Mouse (Mus musculus) midbrain, embryonic 15.5 days (tissue): ENCODE measurements around the gene Eme2. TPM values are rescaled to one million over a fixed set of nuclear protein-coding genes. Genes with fewer than 3 reads are reported as not detected.

Experiments
- ATAC-seq: fragments of 200-750 bp; cut with Nextera tagmentation; replicated peaks from 2 replicates; pipeline ENCODE4 v1.8.0; 2017; ENCODE audit warnings: moderate TSS enrichment
- H3K27ac ChIP-seq: fragments of 300-500 bp; sonication (generic); 2 replicates; pipeline ENCODE4 v1.5.1; 2015; ENCODE audit warnings: mild to moderate bottlenecking, inconsistent platforms
- H3K27me3 ChIP-seq: fragments of 300-500 bp; sonication (generic); replicated peaks from 2 replicates; pipeline ENCODE4 v1.6.1; 2015; ENCODE audit warnings: inconsistent platforms
- H3K36me3 ChIP-seq: fragments of 300-500 bp; sonication (generic); replicated peaks from 2 replicates; pipeline ENCODE4 v1.6.1; 2015; ENCODE audit warnings: inconsistent platforms
- H3K4me1 ChIP-seq: fragments of 300-500 bp; sonication (generic); 2 replicates; pipeline ENCODE4 v1.6.1; 2015; ENCODE audit warnings: inconsistent platforms
- H3K4me2 ChIP-seq: fragments of 300-500 bp; sonication (generic); 2 replicates; pipeline ENCODE4 v1.6.1; 2015; ENCODE audit warnings: inconsistent platforms, mild to moderate bottlenecking, moderate library complexity
- H3K4me3 ChIP-seq: fragments of 300-500 bp; sonication (generic); 2 replicates; pipeline ENCODE4 v1.5.1; 2015; ENCODE audit warnings: mild to moderate bottlenecking, inconsistent platforms
- H3K9ac ChIP-seq: fragments of 300-500 bp; sonication (generic); 2 replicates; pipeline ENCODE4 v1.6.1; 2015; ENCODE audit warnings: mild to moderate bottlenecking, inconsistent platforms
- H3K9me3 ChIP-seq: fragments of 300-500 bp; sonication (generic); 2 replicates; pipeline ENCODE4 v1.6.1; 2016; ENCODE audit warnings: inconsistent platforms
- WGBS: fragments of 180-500 bp; shearing (Covaris S2); methylation state at CpG from one replicate; pipeline ENCODE4 v1.1.7; 2015; ENCODE audit warnings: mixed read lengths; 5-methylcytosine and 5-hydroxymethylcytosine counted together
- polyA plus RNA-seq: library from polyadenylated mRNA; unstranded; fragments of >200 nt; fragmentation: Nextera tagmentation; extraction: Ambion mirVana; gene quantifications from 2 replicates; pipeline ENCODE4 v1.2.1, GENCODE M21; 2015

Eme2 gene
- polyA plus RNA-seq, 1 experiment from 2014 or later, result 33.4 TPM

DNA sequence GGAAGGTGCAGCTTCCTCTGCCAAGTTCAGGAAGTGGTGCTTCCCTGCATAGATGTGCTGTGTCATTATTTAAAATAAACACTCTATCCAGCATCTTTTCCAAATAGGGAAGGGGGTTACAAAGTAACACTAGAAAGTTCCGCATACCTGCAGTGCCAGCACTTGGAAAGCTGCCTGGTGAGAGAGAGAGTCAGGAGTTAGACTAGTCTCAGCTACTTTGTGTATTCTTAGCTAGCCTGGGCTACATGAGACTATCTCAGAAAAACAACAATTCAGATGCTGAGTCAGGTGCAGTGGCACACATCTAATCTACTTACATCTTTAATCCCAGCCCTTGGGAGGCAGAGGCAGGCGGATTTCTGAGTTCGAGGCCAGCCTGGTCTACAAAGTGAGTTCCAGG lies 33.1 kb downstream of the Eme2 start:
- Histone ChIP-seq H3K4me3 (no peak overlapping the region), H3K36me3 (peaks cover 14% of the 10 kb centered on the region; the same call in 1 of the 2 replicates), H3K4me2 (no peak overlapping the region), H3K9me3 (no peaks in the 10 kb centered on the region), H3K9ac (no peak overlapping the region), H3K27me3 (no peaks in the 10 kb centered on the region), H3K4me1 (no peaks in the 10 kb centered on the region), H3K27ac (no peak overlapping the region)
- no peak for ATAC-seq
- 95% methylated on average over 3 of the region's 3 CpGs for WGBS

DNA sequence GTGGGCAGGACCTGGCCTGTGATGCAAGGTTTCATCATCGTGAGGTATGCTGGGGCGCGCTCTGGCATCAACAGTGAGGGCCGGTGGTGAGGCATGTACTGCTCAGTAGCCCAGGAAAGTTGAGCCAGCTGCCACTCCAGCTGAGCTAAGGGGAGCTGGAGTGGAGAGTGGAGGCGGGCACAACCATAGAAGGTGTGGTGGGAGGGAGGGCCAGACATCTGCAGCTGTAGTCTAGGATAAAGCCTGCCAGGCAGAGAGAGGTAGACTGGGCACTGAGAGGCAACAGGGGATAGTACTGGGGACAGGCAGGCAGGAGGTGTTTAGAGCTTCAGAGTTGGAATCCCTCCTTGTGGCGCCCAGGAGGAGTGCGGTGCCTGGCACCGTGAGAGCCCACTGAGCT lies 34.8 kb downstream of the Eme2 start:
- Histone ChIP-seq H3K27ac (no peak overlapping the region), H3K36me3 (peaks cover 8% of the 10 kb centered on the region; the same call in 1 of the 2 replicates), H3K9ac (no peak overlapping the region), H3K4me3 (no peak overlapping the region), H3K27me3 (no peaks in the 10 kb centered on the region), H3K4me2 (no peak overlapping the region), H3K4me1 (no peaks in the 10 kb centered on the region), H3K9me3 (no peaks in the 10 kb centered on the region)
- ATAC-seq, result no peak
- WGBS, result 92% methylated on average over 8 of the region's 8 CpGs

DNA sequence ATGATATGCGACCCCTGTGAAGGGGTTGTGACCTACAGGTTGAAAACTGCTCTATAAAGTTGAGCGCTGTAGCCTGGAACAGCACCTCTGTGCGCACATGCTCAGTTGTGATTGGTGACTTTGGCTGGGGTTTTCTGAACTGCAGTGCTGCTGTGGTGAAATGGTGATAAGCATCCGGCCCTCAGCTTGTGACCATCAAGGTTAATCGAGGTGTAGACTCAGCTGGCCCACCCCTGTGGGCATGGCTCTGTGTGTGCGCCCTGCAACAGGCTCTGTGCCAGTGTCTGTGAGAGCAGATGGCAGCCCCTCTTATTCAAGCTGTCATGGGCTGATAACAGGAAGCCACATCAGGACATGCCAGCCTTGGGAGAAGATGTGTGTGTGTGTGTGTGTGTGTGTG lies 35.9 kb downstream of the Eme2 start:
- peaks cover 8% of the 10 kb centered on the region; the same call in 1 of the 2 replicates for H3K36me3 ChIP-seq
- 92% methylated on average over 6 of the region's 6 CpGs for WGBS
- no peaks in the 10 kb centered on the region for H3K4me1 ChIP-seq
- H3K27ac ChIP-seq, result no peak overlapping the region
- H3K27me3 ChIP-seq, result no peaks in the 10 kb centered on the region
- H3K9me3 ChIP-seq, result no peaks in the 10 kb centered on the region
- H3K4me2 ChIP-seq, result no peak overlapping the region
- ATAC-seq, result no peak
- H3K4me3 ChIP-seq, result no peak overlapping the region
- H3K9ac ChIP-seq, result no peak overlapping the region

DNA sequence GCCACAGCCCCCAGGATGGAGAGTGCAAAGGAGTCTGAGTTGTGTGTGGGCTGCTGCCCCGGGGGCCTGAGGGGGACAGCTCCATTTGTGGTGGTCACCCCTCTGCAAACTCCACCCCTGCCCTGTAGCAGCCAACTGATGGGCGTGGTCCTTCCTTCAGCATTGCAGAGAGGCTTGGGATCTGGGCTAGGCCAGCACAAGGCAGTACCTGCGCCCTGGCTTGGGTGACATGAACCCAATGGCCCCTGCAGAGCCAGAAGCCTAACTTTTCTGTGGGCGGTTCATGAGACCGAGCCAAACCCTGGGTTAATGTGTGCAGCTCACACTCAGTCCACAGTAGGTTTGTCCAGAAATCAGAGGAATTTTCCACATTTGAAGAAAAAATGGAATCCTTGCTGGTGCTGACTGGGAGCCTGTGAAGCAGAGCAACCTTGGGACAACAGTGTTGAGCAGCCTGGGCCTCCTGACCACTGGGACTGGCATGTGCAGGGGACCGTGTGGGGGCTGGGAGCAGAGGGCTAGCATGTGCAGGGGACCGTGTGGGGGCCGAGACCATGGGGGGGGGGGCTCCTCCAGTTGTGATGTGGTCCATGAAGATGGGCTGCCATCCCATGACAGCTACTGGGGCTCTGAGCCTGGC lies 36.9 kb downstream of the Eme2 start:
- H3K27ac ChIP-seq, result no peak overlapping the region
- no peaks in the 10 kb centered on the region for H3K9me3 ChIP-seq
- H3K4me1 ChIP-seq, result no peaks in the 10 kb centered on the region
- H3K4me3 ChIP-seq, result no peak overlapping the region
- H3K9ac ChIP-seq, result no peak overlapping the region
- WGBS, result 90% methylated on average over 8 of the region's 8 CpGs
- peaks cover 8% of the 10 kb centered on the region; the same call in 1 of the 2 replicates for H3K36me3 ChIP-seq
- H3K4me2 ChIP-seq, result no peak overlapping the region
- no peaks in the 10 kb centered on the region for H3K27me3 ChIP-seq
- no peak for ATAC-seq

DNA sequence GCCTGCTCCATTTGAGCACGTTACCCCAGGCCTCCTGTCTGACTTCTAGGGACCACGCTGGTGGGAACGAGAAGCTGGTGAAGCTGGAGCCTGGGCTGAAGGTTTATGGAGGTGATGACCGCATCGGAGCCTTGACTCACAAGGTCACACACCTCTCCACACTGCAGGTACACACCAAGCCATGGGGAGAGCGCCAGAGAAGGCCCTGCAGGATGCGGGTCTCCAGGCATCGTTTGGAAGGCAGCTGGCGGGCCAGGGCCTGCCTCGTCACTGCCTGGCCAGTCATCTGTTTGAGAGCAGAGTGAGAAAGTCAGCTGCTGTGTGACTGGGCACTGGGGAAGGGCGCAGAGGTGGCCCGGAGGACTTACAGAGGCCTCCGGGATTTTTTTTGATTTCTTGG lies 38.3 kb downstream of the Eme2 start:
- no peak for ATAC-seq
- Histone ChIP-seq H3K36me3 (peaks cover 7% of the 10 kb centered on the region; the same call in 1 of the 2 replicates), H3K4me3 (no peak overlapping the region), H3K9ac (no peak overlapping the region), H3K27me3 (no peaks in the 10 kb centered on the region), H3K27ac (no peak overlapping the region), H3K4me1 (peaks cover 3% of the 10 kb centered on the region), H3K9me3 (no peaks in the 10 kb centered on the region), H3K4me2 (no peak overlapping the region)
- 92% methylated on average over 13 of the region's 13 CpGs for WGBS

DNA sequence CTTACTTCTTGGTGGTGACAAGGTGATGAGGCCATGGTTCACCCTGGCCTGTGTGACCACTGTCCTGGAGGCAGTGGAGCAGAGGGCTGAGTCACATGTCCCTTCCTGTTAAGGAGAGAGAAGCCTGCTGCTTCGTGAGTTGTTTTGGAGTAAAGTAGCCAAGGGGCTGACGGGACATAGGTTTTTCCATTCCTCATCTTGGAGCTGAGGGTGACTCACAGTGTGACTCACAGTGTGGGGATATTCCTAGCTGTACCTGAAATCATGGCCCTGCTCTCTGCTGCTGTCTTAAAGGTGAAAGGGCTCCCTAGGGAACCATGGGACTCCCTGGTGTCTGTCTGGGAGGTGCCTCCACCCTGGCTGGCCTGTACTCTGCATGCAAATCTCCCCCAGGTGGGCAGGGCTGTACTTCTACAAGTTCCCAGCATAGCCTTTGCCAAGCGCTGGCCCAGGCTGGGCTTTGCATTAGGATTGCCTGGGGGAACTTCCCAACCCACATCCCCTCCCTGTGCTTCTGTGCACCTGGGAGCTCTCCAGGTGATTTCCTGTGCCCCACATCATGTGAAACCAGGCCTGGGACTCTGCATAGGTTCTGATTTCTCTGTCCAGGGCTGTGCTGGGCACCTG lies 38.9 kb downstream of the Eme2 start:
- ATAC-seq, result no peak
- H3K36me3 ChIP-seq, result peaks cover 3% of the 10 kb centered on the region; the same call in 1 of the 2 replicates

DNA sequence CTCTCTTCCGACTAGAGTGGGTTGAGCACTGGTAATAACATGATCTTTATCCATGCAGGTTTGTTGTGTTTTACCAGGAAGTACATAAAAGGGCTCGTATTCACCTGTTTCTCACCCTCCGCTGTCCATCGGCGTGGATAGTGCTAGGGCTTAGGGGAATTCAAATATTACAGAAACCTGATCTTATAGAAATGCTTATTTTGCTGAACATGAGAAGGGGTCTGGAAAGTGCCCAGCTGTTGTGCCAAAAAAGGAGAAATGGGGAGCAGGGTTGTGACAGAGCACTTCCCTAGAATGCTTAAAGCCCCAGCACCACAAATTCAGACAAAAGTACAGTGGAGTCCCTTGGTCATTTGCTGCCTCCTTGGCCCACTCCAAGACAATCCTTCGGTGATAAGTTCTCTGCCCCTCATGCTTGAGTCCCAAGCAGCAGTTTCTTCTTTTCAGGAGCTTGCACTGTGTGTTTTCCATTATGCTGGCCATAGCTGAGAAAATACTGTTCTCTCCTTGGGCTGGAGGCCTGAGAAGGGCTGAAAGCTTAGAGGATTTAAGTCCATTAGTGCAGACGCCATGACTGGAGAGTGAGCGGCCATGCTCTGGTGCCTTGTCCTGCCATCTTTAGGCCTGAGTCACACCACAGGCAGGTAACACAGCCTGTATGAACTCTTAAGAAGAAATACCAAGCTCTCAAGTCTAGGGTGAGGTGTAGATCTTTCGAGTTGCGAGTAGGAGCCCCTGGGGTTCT lies 43.3 kb downstream of the Eme2 start:
- no peaks in the 10 kb centered on the region for H3K9me3 ChIP-seq
- no peak for ATAC-seq

More for the DNA sequence above, 38.9 kb downstream of the Eme2 start:
- H3K4me2 ChIP-seq, result no peak overlapping the region
- WGBS, result 84% methylated on average over 3 of the region's 3 CpGs
- H3K9me3 ChIP-seq, result no peaks in the 10 kb centered on the region
- no peak overlapping the region for H3K27ac ChIP-seq
- H3K4me1 ChIP-seq, result peaks cover 9% of the 10 kb centered on the region
- no peak overlapping the region for H3K4me3 ChIP-seq
- no peaks in the 10 kb centered on the region for H3K27me3 ChIP-seq
- no peak overlapping the region for H3K9ac ChIP-seq

DNA sequence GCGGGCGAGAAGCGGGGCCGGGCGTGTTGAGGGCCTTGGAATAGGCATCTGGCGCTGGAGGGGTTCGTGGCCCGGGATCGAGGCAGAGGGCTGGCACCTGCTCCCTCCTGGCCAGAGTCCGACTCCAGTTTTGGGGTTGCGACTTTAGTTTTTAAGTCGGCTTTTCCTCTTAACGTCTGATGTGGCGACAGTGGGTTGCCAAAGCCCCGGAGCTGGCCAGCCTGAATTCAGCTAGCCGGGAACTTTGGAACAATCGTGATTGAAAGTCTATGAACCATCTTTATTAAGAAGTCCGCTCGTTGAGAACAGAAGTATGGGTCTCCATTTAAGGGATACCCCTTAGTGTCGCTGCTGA lies 44.1 kb downstream of the Eme2 start:
- H3K9me3 ChIP-seq, result no peaks in the 10 kb centered on the region
- peak overlapping the region; percentile 95 for H3K4me2 ChIP-seq
- H3K9ac ChIP-seq, result peak overlapping the region; percentile 88
- H3K27ac ChIP-seq, result peak overlapping the region; percentile 97
- peak overlapping the region; percentile 98 for H3K4me3 ChIP-seq
- H3K4me1 ChIP-seq, result peaks cover 26% of the 10 kb centered on the region
- ATAC-seq, result no peak
- H3K27me3 ChIP-seq, result no peaks in the 10 kb centered on the region
- under 1% methylated on average over 20 of the region's 20 CpGs for WGBS
- H3K36me3 ChIP-seq, result peaks cover 3% of the 10 kb centered on the region; the same call in 1 of the 2 replicates

More for the DNA sequence above, 43.3 kb downstream of the Eme2 start:
- Histone ChIP-seq H3K27ac (no peak overlapping the region), H3K4me2 (peak overlapping the region; percentile 95), H3K4me3 (peak overlapping the region; percentile 98), H3K36me3 (peaks cover 3% of the 10 kb centered on the region; the same call in 1 of the 2 replicates), H3K4me1 (peaks cover 26% of the 10 kb centered on the region), H3K27me3 (no peaks in the 10 kb centered on the region), H3K9ac (peak overlapping the region; percentile 88; the same call in 1 of the 2 replicates)
- 84% methylated on average over 10 of the region's 10 CpGs for WGBS

DNA sequence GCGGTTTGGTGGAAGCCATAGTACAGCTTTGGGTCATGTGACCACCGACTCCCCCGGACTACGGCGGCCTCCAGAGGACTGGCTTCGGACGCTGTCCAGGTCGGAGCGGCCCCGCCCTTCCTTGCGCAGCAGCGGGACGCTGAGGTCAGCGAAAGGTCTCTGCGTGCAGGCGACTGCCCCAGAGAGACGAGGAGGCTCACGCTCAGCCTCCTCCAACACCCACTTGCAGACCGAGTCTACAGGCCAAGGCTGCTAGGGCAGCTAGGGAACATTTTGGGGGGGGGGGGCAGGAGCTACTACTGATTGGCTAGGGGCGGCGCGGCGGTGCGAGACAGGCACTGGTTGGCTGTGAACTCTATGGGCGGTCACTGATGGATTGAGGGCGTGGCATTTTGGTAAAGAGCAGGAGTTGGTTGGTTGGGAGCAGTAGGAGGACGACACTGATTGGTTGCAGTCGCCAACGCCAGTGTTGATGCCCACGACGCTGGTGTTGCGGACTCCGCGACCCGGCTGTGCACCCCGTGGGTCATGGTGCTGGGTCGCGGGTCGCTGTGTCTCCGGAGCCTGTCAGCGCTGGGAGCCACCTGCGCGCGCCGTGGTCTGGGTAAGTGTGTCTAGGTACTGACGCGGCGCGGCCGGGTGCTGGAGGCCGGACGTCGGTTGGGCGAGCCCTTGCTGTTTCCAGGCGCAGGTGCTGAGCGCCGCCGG lies 44.7 kb downstream of the Eme2 start, which contains the start of gene Fahd1:
Gene Fahd1, minus strand, starts transcription at position 300 of the 708 bp plus-strand sequence.
- 0% methylated on average over 58 of the region's 58 CpGs for WGBS
- Histone ChIP-seq H3K36me3 (peaks cover 3% of the 10 kb centered on the region; the same call in 1 of the 2 replicates), H3K27ac (peak within 1 kb of the TSS; percentile 97), H3K9me3 (no peaks in the 10 kb centered on the region), H3K4me1 (peaks cover 26% of the 10 kb centered on the region), H3K9ac (peak within 1 kb of the TSS; percentile 88), H3K4me2 (peak within 1 kb of the TSS; percentile 95), H3K4me3 (peak within 1 kb of the TSS; percentile 98), H3K27me3 (no peaks in the 10 kb centered on the region)
- ATAC-seq, result peak; percentile 100

DNA sequence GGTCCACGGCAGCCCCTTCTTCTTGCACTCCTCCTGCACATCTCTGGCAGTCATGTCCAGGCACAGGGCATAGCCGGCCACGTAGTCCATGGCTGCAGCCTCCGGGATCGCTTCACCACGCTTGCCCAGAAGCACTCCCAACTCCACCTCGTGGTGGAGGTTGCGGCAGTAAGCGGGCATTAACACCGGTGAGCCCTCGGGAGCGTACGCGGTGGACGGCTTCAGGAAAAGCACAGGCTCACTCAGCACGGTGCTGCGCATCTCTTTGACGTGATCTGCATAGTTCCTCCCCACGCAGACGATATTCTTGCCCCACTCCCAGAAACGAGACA lies 45.2 kb downstream of the Eme2 start:
- Histone ChIP-seq H3K4me1 (peaks cover 26% of the 10 kb centered on the region), H3K4me2 (peak overlapping the region; percentile 95), H3K36me3 (peaks cover 3% of the 10 kb centered on the region; the same call in 1 of the 2 replicates), H3K4me3 (peak overlapping the region; percentile 98), H3K9ac (peak overlapping the region; percentile 68), H3K27ac (peak overlapping the region; percentile 97), H3K9me3 (no peaks in the 10 kb centered on the region), H3K27me3 (no peaks in the 10 kb centered on the region)
- peak; percentile 78; the same call in 1 of the 2 replicates for ATAC-seq
- WGBS, result 0% methylated on average over 21 of the region's 21 CpGs

DNA sequence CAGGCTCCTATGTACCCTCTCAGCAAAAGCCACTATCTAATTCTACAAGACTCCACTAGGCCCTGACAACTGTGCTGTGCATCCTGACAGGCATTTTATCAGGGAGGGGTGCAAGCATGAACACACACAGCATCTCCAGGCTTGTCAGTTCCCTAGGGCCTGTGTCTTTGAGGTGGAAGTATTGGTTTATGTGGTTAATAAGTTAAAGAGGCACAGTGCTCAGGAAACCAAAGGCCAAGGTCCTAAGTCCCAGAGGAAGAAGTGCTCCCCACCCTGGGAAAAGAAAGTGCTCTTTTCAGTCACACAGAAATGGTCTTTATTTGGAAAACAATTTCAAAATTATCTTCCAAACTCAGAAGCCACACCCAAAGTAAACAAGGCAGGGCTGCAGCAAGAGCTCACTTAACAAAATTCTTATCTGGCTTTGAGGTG lies 46.3 kb downstream of the Eme2 start:
- H3K27me3 ChIP-seq, result no peaks in the 10 kb centered on the region
- H3K36me3 ChIP-seq, result 0 out of 2 replicates have a peak, but pooled peaks cover 3% of the 10 kb centered on the region
- H3K27ac ChIP-seq, result no peak overlapping the region
- peak overlapping the region; percentile 95 for H3K4me2 ChIP-seq
- no peak for ATAC-seq
- H3K4me3 ChIP-seq, result no peak overlapping the region
- peaks cover 26% of the 10 kb centered on the region for H3K4me1 ChIP-seq
- no peaks in the 10 kb centered on the region for H3K9me3 ChIP-seq
- H3K9ac ChIP-seq, result no peak overlapping the region

DNA sequence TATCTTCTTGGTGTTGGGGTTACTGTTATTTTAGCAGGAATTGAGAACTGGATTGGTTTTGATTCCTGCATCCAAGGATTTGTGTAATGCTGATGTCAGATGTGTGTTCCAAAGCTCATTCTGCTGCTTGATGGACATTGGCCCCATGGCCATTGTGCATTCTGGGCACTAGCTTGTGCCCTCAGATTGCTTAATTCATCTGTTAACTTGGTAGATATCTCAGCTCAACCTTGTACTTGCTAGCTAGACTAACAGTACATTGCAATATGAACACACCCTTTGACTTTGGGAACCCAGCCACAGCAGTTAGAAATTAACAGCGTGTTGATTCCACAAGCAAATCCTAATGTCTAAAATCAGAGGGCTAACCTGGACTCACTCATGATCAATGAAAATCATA lies 47.5 kb downstream of the Eme2 start:
- ATAC-seq, result no peak
- no peaks in the 10 kb centered on the region for H3K9me3 ChIP-seq
- no peak overlapping the region for H3K9ac ChIP-seq
- no peaks in the 10 kb centered on the region for H3K27me3 ChIP-seq
- no peak overlapping the region for H3K4me2 ChIP-seq
- H3K27ac ChIP-seq, result no peak overlapping the region
- H3K36me3 ChIP-seq, result no peaks in the 10 kb centered on the region
- H3K4me3 ChIP-seq, result no peak overlapping the region
- 96% methylated on average over 1 of the region's 1 CpGs for WGBS
- H3K4me1 ChIP-seq, result peaks cover 26% of the 10 kb centered on the region
